Mouse (Mus musculus) layer of hippocampus, postnatal 36 days (tissue): ENCODE data around the gene 4930412O13Rik. TPM values are rescaled to one million over a fixed set of nuclear protein-coding genes. Genes with fewer than 3 reads are reported as not detected.

Experiments used
- DNase-seq, 2 experiments: peaks; one replicate each; pipeline ENCODE4 v3.0.0; 2022
- total RNA-seq, 2 experiments: library from RNA; stranded (reverse); gene quantifications; 2 replicates each; pipeline ENCODE4 v1.2.3; 2021

Gene 4930412O13Rik
- total RNA-seq, 2 experiments from 2014 or later = not detected

- no peak for DNase-seq
These were observed 16.8 kb downstream of the 4930412O13Rik start for GRCm38 (mm10) chr2:9897846-9898245.

GRCm38 (mm10) chr2:9903854-9904560 is 23.0 kb downstream of the 4930412O13Rik start:
- no peak for DNase-seq

GRCm38 (mm10) chr2:9905995-9906394 is 24.9 kb downstream of the 4930412O13Rik start:
- no peak for DNase-seq

- DNase-seq = no peak
These were observed 36.5 kb downstream of the 4930412O13Rik start for GRCm38 (mm10) chr2:9917602-9918001.

DNA sequence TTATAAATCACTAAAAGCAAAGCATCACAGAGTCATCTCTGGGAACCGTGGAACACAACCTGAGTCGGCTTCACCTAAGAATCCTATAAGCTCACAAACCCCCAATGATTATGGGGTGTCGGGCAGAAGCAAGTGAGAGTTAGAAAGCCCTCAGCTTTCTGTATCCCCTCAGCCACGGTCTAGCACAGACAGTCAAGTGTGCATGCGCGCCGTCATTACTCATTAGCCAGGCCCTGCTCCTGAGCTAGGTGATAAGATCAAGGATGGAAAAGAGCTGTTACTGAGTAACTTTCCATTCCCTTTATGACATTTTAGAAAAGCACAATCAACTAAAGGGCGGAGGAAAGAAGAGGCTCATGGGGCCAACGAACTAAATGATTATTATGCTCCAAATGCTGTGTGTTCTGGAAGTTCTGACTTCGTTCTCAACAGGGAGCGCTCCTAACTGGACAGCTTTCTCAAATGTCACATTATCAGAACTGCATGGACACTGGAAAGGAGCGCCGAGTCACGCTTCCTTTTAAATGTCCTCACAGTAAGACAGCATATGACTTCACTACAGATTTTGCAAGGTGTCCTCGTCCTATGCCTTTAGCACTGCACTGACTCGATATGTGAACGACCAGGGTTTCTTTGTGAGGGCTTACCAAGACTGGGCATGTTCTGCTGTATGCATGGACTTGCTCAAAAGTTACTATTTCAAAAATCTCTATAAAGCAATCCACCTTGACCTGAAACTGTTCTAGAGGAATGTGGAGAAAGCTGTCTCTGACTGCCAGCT is 37.8 kb downstream of the 4930412O13Rik start:
- DNase-seq = no peak

- no peak for DNase-seq
These were observed 45.3 kb downstream of the 4930412O13Rik start for GRCm38 (mm10) chr2:9926194-9926904.

DNA sequence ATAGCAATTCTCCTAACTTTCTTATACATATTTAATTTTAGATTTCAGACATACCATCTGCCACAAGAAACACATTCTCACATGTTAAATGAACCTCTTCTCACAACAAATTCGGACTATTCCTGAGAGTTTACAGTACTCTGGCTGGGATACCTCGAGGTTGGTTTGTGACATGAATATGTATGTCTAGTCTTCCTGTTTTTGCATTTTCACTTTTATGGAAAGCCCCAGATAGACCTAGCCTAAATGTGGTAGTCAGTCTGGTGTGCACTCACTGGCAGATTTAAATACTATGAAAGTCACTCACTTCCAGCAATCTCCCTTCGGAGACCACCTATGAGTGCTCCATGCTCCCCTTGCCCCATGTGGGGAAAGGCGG is 45.8 kb downstream of the 4930412O13Rik start:
- DNase-seq = no peak

Other genes with a start within 250 kb of the 4930412O13Rik start
- not detected for gene 9230102O04Rik, start 8.3 kb downstream of the 4930412O13Rik start, total RNA-seq
- gene Gata3, start 8.8 kb downstream of the 4930412O13Rik start, total RNA-seq = under 1 TPM in 1 of 2 experiments, not detected in 1; 0.15 TPM
- gene Taf3, start 167.3 kb downstream of the 4930412O13Rik start, total RNA-seq = 10 to 100 TPM; 15.0 to 15.8 TPM
- 100 to 1,000 TPM; 256 to 257 TPM for gene Atp5c1, start 199.3 kb downstream of the 4930412O13Rik start, total RNA-seq
- gene Kin, start 199.3 kb downstream of the 4930412O13Rik start, total RNA-seq = 10 to 100 TPM; 12.4 TPM